In genomic region chr5:90621316-90621715, GRCm38 (mm10) we compare ENCODE assay signal across 26 mouse cellular contexts. TPM values are rescaled to one million over a fixed set of nuclear protein-coding genes. Genes with fewer than 3 reads are reported as not detected.
"Had no signal": no experiment of that assay in that cellular context is flagged by ENCODE, and none has a peak within 500 bp of the region (broad histone marks: within the 10 kb centered on the region; RNA-seq: fewer than 3 reads in every experiment).

No protein-coding gene starts in this region.

- H3K4me2 ChIP-seq: limb, embryonic 12.5 days; limb, embryonic 15.5 days; liver, embryonic 11.5 days; lung, embryonic 14.5 days; midbrain, embryonic 12.5 days; midbrain, embryonic 15.5 days; neural tube, embryonic 12.5 days; neural tube, embryonic 15.5 days; stomach, embryonic 15.5 days had no signal

- H3K4me3 ChIP-seq: layer of hippocampus, adult 2 months; left cerebral cortex, adult 2 months; limb, embryonic 12.5 days; limb, embryonic 15.5 days; midbrain, embryonic 12.5 days; midbrain, embryonic 15.5 days; neural tube, embryonic 12.5 days; neural tube, embryonic 15.5 days; stomach, embryonic 15.5 days had no signal

- DNase-seq: kidney, postnatal 25 days; layer of hippocampus, adult 9-11 months; layer of hippocampus, postnatal 36 days; left cerebral cortex, postnatal 4 days; liver, postnatal 0 days; lung, embryonic 14.5 days; right cerebral cortex, adult 18-20 months; right cerebral cortex, postnatal 25 days; spleen, adult 18-20 months; thymus, adult 18-20 months; thymus, postnatal 14 days; thymus, postnatal 4 days had no signal

- H3K27me3 ChIP-seq: limb, embryonic 12.5 days; limb, embryonic 15.5 days; midbrain, embryonic 12.5 days; midbrain, embryonic 15.5 days; neural tube, embryonic 12.5 days; neural tube, embryonic 15.5 days; stomach, embryonic 15.5 days had no signal

- H3K36me3 ChIP-seq: limb, embryonic 12.5 days; limb, embryonic 15.5 days; midbrain, embryonic 12.5 days; midbrain, embryonic 15.5 days; neural tube, embryonic 12.5 days; neural tube, embryonic 15.5 days; stomach, embryonic 15.5 days had no signal

- ATAC-seq: liver, postnatal 0 days; lung, postnatal 0 days; midbrain, embryonic 15.5 days had no signal

- H3K9ac ChIP-seq: limb, embryonic 12.5 days; limb, embryonic 15.5 days; liver, embryonic 14.5 days; liver, postnatal 0 days; lung, embryonic 14.5 days; midbrain, embryonic 12.5 days; midbrain, embryonic 15.5 days; neural tube, embryonic 12.5 days; neural tube, embryonic 15.5 days; stomach, embryonic 15.5 days had no signal

- H3K27ac ChIP-seq: kidney, postnatal 0 days; layer of hippocampus, adult 2 months; left cerebral cortex, adult 2 months; limb, embryonic 12.5 days; limb, embryonic 15.5 days; liver, embryonic 14.5 days; macrophage; midbrain, embryonic 12.5 days; midbrain, embryonic 15.5 days; neural tube, embryonic 12.5 days; neural tube, embryonic 15.5 days; stomach, embryonic 15.5 days had no signal

- H3K9me3 ChIP-seq: limb, embryonic 12.5 days; limb, embryonic 15.5 days; midbrain, embryonic 12.5 days; midbrain, embryonic 15.5 days; neural tube, embryonic 12.5 days; neural tube, embryonic 15.5 days; stomach, embryonic 15.5 days had no signal

- H3K4me1 ChIP-seq: limb, embryonic 12.5 days; midbrain, embryonic 12.5 days; neural tube, embryonic 12.5 days; neural tube, embryonic 15.5 days; stomach, embryonic 15.5 days had no signal

RNA-seq across cellular contexts. Expression of gene Rassf6, which starts 19.1 kb away (rescaled TPM):
- polyA plus RNA-seq: macrophage had no signal
